Mouse (Mus musculus): ENCODE data around the gene Abcc3. TPM values are rescaled to one million over a fixed set of nuclear protein-coding genes. Genes with fewer than 3 reads are reported as not detected.

Gene Abcc3
- polyA plus RNA-seq, 1 experiment from 2014 or later, result 8.7 TPM

- H3K4me2 ChIP-seq (replicated peaks; ENCODE audit: low read depth, low read length), result no peak overlapping the region
- no peak overlapping the region for H3K27ac ChIP-seq (ENCODE audit: low read length)
- no peaks in the 10 kb centered on the region for H3K4me1 ChIP-seq (ENCODE audit: insufficient read depth, low read depth, low read length)
- 6% methylated on average over 5 of the region's 5 CpGs for WGBS
- ATAC-seq (peak; percentile 81), DNase-seq (ENCODE audit: low spot score) (peak; percentile 81)
- H3K9ac ChIP-seq (replicated peaks; ENCODE audit: low read depth), result no peak overlapping the region
- H3K9me3 ChIP-seq (ENCODE audit: low read length), result no peaks in the 10 kb centered on the region
- no peaks in the 10 kb centered on the region for H3K27me3 ChIP-seq (replicated peaks; ENCODE audit: insufficient read depth, low read length)
- H3K36me3 ChIP-seq (ENCODE audit: insufficient read depth, low read length), result no peaks in the 10 kb centered on the region
- TF ChIP-seq CTCF (IDR thresholded peaks at IDR 0.05) (no peak), EP300 (IDR thresholded peaks at IDR 0.05) (peak; percentile 45; the same call in 1 of the 2 replicates)
- no peak overlapping the region for H3K4me3 ChIP-seq (ENCODE audit: low read depth, low read length)
Observed at GRCm38 (mm10) chr11:94370809-94371208, 22.0 kb downstream of the Abcc3 start.

- no peaks in the 10 kb centered on the region for H3K36me3 ChIP-seq (ENCODE audit: insufficient read depth, low read length)
- TF ChIP-seq CTCF (IDR thresholded peaks at IDR 0.05), result no peak
- no peak for TF ChIP-seq EP300 (IDR thresholded peaks at IDR 0.05)
- ATAC-seq (no peak), DNase-seq (ENCODE audit: low spot score) (no peak)
- H3K9ac ChIP-seq (replicated peaks; ENCODE audit: low read depth), result no peak overlapping the region
- H3K4me2 ChIP-seq (replicated peaks; ENCODE audit: low read depth, low read length), result no peak overlapping the region
- H3K27me3 ChIP-seq (replicated peaks; ENCODE audit: insufficient read depth, low read length), result no peaks in the 10 kb centered on the region
- WGBS, result 71% methylated on average over 6 of the region's 6 CpGs
- H3K4me3 ChIP-seq (ENCODE audit: low read depth, low read length), result no peak overlapping the region
- H3K4me1 ChIP-seq (ENCODE audit: insufficient read depth, low read depth, low read length), result peaks cover under 1% of the 10 kb centered on the region; the same call in 1 of the 2 replicates
- no peaks in the 10 kb centered on the region for H3K9me3 ChIP-seq (ENCODE audit: low read length)
- H3K27ac ChIP-seq (ENCODE audit: low read length), result no peak overlapping the region
Observed at GRCm38 (mm10) chr11:94369981-94370380, 22.8 kb downstream of the Abcc3 start.

DNA sequence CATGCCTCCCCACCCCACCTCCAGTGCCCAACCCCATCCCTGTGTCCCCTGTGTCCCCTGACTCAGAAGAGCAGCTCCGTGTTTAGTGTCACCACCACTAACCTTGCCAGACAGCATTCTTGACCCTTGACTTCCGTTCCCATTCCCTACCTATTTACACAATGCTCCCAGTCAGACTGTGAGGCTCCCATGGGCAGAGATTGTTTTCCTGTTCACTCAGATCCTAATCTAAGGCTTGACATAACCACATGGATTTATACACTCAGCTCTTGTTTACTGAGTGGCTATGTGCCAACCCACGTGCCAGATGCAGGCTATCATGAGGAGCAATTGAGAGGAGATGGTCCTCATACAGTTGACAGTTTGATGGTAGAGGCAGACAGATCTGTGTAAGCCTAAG is 27.5 kb downstream of the Abcc3 start:
- TF ChIP-seq CTCF (IDR thresholded peaks at IDR 0.05), result no peak
- peak; percentile 97 for TF ChIP-seq EP300 (IDR thresholded peaks at IDR 0.05)
- Histone ChIP-seq H3K4me3 (ENCODE audit: low read depth, low read length) (no peak overlapping the region), H3K36me3 (ENCODE audit: insufficient read depth, low read length) (no peaks in the 10 kb centered on the region), H3K9ac (replicated peaks; ENCODE audit: low read depth) (no peak overlapping the region), H3K27ac (ENCODE audit: low read length) (0 out of 2 replicates have a peak overlapping the region, but pooled peaks have one; percentile 20), H3K4me2 (replicated peaks; ENCODE audit: low read depth, low read length) (no peak overlapping the region), H3K27me3 (replicated peaks; ENCODE audit: insufficient read depth, low read length) (no peaks in the 10 kb centered on the region), H3K9me3 (ENCODE audit: low read length) (no peaks in the 10 kb centered on the region), H3K4me1 (ENCODE audit: insufficient read depth, low read depth, low read length) (peaks cover 6% of the 10 kb centered on the region; the same call in 1 of the 2 replicates)
- WGBS, result 28% methylated on average over 3 of the region's 3 CpGs
- DNase-seq (ENCODE audit: low spot score) (peak; percentile 85), ATAC-seq (peak; percentile 90)

DNA sequence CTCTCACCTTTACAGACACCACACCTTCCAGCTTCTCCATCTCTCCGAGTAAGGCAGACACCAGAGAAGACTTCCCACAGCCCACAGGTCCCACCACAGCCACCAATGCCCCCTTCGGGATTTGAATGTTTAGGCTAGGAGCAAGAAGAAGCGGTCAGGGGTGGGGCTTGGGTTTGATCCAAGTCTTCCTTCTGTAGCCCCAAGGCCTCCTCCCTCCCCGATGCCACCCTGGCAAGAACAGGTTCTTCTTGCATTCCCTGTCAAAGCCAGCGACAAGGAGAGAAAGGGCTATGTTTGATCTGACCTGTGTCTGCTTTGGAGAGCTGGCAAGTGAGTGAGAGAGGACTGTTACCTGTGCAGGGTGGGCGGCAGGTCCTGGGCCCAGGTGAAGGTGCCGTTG is 29.1 kb downstream of the Abcc3 start:
- H3K4me2 ChIP-seq (replicated peaks; ENCODE audit: low read depth, low read length), result no peak overlapping the region
- ATAC-seq (no peak), DNase-seq (ENCODE audit: low spot score) (peak; percentile 32)
- no peaks in the 10 kb centered on the region for H3K27me3 ChIP-seq (replicated peaks; ENCODE audit: insufficient read depth, low read length)
- WGBS, result 47% methylated on average over 7 of the region's 7 CpGs
- H3K27ac ChIP-seq (ENCODE audit: low read length), result no peak overlapping the region
- no peak for TF ChIP-seq CTCF (IDR thresholded peaks at IDR 0.05)
- no peak for TF ChIP-seq EP300 (IDR thresholded peaks at IDR 0.05)
- peaks cover 6% of the 10 kb centered on the region; the same call in 1 of the 2 replicates for H3K4me1 ChIP-seq (ENCODE audit: insufficient read depth, low read depth, low read length)
- H3K9me3 ChIP-seq (ENCODE audit: low read length), result no peaks in the 10 kb centered on the region
- H3K9ac ChIP-seq (replicated peaks; ENCODE audit: low read depth), result no peak overlapping the region
- H3K4me3 ChIP-seq (ENCODE audit: low read depth, low read length), result no peak overlapping the region
- H3K36me3 ChIP-seq (ENCODE audit: insufficient read depth, low read length), result no peaks in the 10 kb centered on the region

GRCm38 (mm10) chr11:94362101-94362500 is 30.7 kb downstream of the Abcc3 start:
- ATAC-seq (no peak), DNase-seq (ENCODE audit: low spot score) (no peak)
- H3K27ac ChIP-seq (ENCODE audit: low read length), result no peak overlapping the region
- no peak overlapping the region for H3K4me2 ChIP-seq (replicated peaks; ENCODE audit: low read depth, low read length)
- no peaks in the 10 kb centered on the region for H3K36me3 ChIP-seq (ENCODE audit: insufficient read depth, low read length)
- TF ChIP-seq CTCF (IDR thresholded peaks at IDR 0.05) (no peak), EP300 (IDR thresholded peaks at IDR 0.05) (no peak)
- H3K27me3 ChIP-seq (replicated peaks; ENCODE audit: insufficient read depth, low read length), result no peaks in the 10 kb centered on the region
- H3K4me3 ChIP-seq (ENCODE audit: low read depth, low read length), result no peak overlapping the region
- no peaks in the 10 kb centered on the region for H3K9me3 ChIP-seq (ENCODE audit: low read length)
- peaks cover 6% of the 10 kb centered on the region; the same call in 1 of the 2 replicates for H3K4me1 ChIP-seq (ENCODE audit: insufficient read depth, low read depth, low read length)
- H3K9ac ChIP-seq (replicated peaks; ENCODE audit: low read depth), result no peak overlapping the region
- 79% methylated on average over 5 of the region's 5 CpGs for WGBS

DNA sequence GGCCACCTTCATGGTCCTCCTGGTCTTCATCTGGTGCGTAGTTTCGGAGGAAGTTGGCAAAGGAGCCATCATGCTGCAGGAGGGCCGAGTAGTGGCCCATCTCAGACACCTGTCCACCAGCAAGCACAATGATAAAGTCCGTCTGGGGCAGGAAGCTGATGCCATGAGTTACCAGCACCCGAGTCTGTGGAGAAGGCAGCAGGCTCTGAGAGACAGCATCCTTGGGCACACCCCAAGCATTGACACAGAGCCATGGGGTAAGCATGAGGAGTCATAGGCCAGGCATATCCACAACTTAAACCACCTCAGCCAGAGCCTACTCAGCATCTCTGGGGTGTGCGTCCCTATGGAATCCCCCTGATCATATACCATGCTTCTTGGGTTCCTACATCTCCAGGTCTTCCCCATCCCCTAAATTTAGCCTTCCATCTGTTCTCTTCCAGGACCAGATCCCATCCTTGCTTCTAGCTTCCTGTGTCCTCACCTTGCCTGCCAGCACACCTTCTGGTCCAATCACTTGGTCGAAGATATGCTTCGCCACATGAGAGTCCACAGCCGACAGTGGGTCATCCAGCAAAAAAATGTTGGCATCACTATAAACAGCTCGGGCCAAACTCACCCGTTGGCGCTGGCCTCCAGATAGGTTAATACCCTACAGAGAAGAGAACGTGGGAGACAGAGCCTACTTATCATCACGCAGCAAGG is 31.5 kb downstream of the Abcc3 start:
- Histone ChIP-seq H3K36me3 (ENCODE audit: insufficient read depth, low read length) (no peaks in the 10 kb centered on the region), H3K27me3 (replicated peaks; ENCODE audit: insufficient read depth, low read length) (no peaks in the 10 kb centered on the region), H3K9ac (replicated peaks; ENCODE audit: low read depth) (no peak overlapping the region), H3K9me3 (ENCODE audit: low read length) (no peaks in the 10 kb centered on the region), H3K4me2 (replicated peaks; ENCODE audit: low read depth, low read length) (no peak overlapping the region), H3K27ac (ENCODE audit: low read length) (no peak overlapping the region), H3K4me1 (ENCODE audit: insufficient read depth, low read depth, low read length) (peaks cover 6% of the 10 kb centered on the region; the same call in 1 of the 2 replicates), H3K4me3 (ENCODE audit: low read depth, low read length) (no peak overlapping the region)
- ATAC-seq (no peak), DNase-seq (ENCODE audit: low spot score) (no peak)
- TF ChIP-seq CTCF (IDR thresholded peaks at IDR 0.05), result no peak
- no peak for TF ChIP-seq EP300 (IDR thresholded peaks at IDR 0.05)
- 89% methylated on average over 14 of the region's 14 CpGs for WGBS
